Mouse (Mus musculus) macrophage (primary cell): ENCODE measurements around the gene Pafah1b2. TPM values are rescaled to one million over a fixed set of nuclear protein-coding genes. Genes with fewer than 3 reads are reported as not detected.

Experiments used
- H3K27ac ChIP-seq: fragments of 350-480 bp; formaldehyde crosslinking; 2 replicates; pipeline ENCODE4 v1.9.0; 2021
- H3K36me3 ChIP-seq: fragments of 350-480 bp; formaldehyde crosslinking; 2 replicates; pipeline ENCODE4 v1.9.0; 2021; ENCODE audit errors: inconsistent target
- H3K4me3 ChIP-seq: fragments of 350-480 bp; formaldehyde crosslinking; 2 replicates; pipeline ENCODE4 v1.9.0; 2021; ENCODE audit errors: inconsistent target
- H3K79me2 ChIP-seq: fragments of 350-480 bp; formaldehyde crosslinking; 2 replicates; pipeline ENCODE4 v1.9.0; 2021; ENCODE audit errors: inconsistent target
- WGBS: methylation state at CpG from one replicate; pipeline ENCODE4 v1.1.7; 2026; ENCODE audit warnings: inconsistent platforms; ENCODE audit not compliant: missing documents; 5-methylcytosine and 5-hydroxymethylcytosine counted together
- polyA plus RNA-seq: library from polyadenylated mRNA; stranded (reverse); fragments of 250-400 nt; gene quantifications from 3 replicates; pipeline ENCODE4 v1.2.4, GENCODE M21; 2018; ENCODE audit warnings: inconsistent platforms

Pafah1b2 gene
- polyA plus RNA-seq, 1 experiment from 2014 or later = 44.3 TPM

DNA sequence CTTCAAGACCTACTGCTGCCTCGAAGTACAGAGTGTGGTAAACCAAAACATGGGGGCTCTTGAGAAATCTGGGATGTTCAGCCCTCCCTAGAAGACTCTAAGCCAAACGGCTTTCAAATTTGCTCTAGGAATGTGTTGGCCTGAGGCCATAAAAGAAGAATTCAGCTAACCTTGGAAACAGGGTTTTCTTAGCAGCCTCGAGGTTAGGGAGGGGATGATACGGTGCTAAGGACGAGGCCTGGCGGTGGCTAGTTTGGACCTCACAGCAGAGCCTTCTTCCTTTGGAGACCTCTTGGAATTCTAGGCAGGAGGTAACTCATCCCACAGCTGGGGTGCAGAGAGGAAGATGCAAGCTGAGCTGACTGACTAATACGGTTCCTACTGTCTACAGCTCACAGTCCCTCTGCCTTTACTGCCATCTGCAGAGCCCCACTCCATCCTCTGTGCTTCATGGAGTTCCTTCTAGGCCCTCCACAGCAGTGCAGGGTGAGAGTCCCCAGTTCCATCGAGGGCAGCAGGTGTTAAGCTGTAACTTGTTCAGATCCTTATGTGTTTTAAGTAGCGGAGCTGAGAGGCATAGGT, 22.9 kb upstream of the Pafah1b2 start:
- no peaks in the 10 kb centered on the region for H3K36me3 ChIP-seq
- 83% methylated on average over 9 of the region's 9 CpGs for WGBS

GRCm38 (mm10) chr9:46033862-46034261, 21.4 kb upstream of the Pafah1b2 start:
- WGBS = 11% methylated on average over 3 of the region's 3 CpGs
- H3K79me2 ChIP-seq = peaks cover 100% of the 10 kb centered on the region
- no peaks in the 10 kb centered on the region for H3K36me3 ChIP-seq
- peak overlapping the region; percentile 51 for H3K27ac ChIP-seq
- no peak overlapping the region for H3K4me3 ChIP-seq

More for the DNA sequence above, 22.9 kb upstream of the Pafah1b2 start:
- Histone ChIP-seq H3K79me2 (peaks cover 100% of the 10 kb centered on the region), H3K27ac (no peak overlapping the region), H3K4me3 (no peak overlapping the region)

- no peaks in the 10 kb centered on the region for H3K36me3 ChIP-seq
- no peak overlapping the region for H3K4me3 ChIP-seq
- WGBS = 50% methylated on average over 1 of the region's 1 CpGs
- H3K27ac ChIP-seq = peak overlapping the region; percentile 51
- peaks cover 100% of the 10 kb centered on the region for H3K79me2 ChIP-seq
Measured at GRCm38 (mm10) chr9:46033058-46033457, 20.6 kb upstream of the Pafah1b2 start.

DNA sequence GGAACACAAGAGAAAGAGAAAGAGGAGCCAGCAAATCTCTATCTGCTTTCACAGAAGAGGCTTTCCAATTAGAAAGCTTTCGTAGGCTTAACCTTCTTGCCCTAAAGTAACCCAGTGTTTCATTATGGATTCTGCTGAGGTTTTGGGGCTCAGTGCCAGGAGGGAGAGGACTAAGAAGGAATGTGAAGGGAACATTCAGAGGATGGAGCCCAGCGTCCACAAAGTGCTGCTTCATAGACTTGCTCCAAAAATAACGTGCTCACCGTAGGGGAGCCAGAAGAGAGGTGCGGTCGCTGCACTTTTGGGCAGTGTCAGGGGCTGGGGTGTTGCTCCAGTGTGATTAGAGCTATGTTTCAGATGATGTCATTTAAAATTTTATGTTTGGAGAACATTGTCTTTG, 19.7 kb upstream of the Pafah1b2 start:
- 93% methylated on average over 6 of the region's 6 CpGs for WGBS
- peaks cover 97% of the 10 kb centered on the region for H3K79me2 ChIP-seq
- H3K4me3 ChIP-seq = no peak overlapping the region
- no peaks in the 10 kb centered on the region for H3K36me3 ChIP-seq
- no peak overlapping the region for H3K27ac ChIP-seq

- H3K79me2 ChIP-seq = peaks cover 97% of the 10 kb centered on the region
- no peak overlapping the region for H3K27ac ChIP-seq
- H3K4me3 ChIP-seq = no peak overlapping the region
- H3K36me3 ChIP-seq = no peaks in the 10 kb centered on the region
- 86% methylated on average over 6 of the region's 6 CpGs for WGBS
Measured at GRCm38 (mm10) chr9:46030968-46031367, 18.5 kb upstream of the Pafah1b2 start.

GRCm38 (mm10) chr9:46030184-46030583, 17.7 kb upstream of the Pafah1b2 start:
- WGBS = 91% methylated on average over 5 of the region's 5 CpGs
- H3K27ac ChIP-seq = no peak overlapping the region

GRCm38 (mm10) chr9:46029534-46029933, 17.0 kb upstream of the Pafah1b2 start:
- 94% methylated on average over 6 of the region's 6 CpGs for WGBS
- no peak overlapping the region for H3K4me3 ChIP-seq
- no peak overlapping the region for H3K27ac ChIP-seq
- no peaks in the 10 kb centered on the region for H3K36me3 ChIP-seq
- peaks cover 97% of the 10 kb centered on the region for H3K79me2 ChIP-seq

More at GRCm38 (mm10) chr9:46030184-46030583, 17.7 kb upstream of the Pafah1b2 start:
- H3K4me3 ChIP-seq = no peak overlapping the region
- peaks cover 97% of the 10 kb centered on the region for H3K79me2 ChIP-seq
- H3K36me3 ChIP-seq = no peaks in the 10 kb centered on the region

DNA sequence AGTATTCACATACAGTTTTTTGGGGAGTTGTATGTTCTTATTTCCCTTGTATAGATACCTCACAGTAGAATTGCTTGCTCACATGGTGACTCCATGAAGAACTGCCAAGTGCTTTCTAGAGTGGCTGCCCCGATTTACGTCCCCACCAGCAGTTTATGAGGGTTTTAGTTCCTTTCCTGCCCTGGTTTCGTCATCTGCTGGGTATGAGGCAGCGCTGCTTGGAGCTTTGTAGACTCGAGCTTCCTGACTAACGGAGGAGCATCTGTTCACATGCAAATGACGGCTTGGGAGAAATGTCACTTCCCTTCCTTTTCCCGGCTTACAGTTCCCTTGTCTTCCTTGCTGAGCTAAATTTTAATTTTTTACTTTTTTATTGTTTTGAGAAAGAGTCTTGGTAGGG, 15.5 kb upstream of the Pafah1b2 start:
- H3K79me2 ChIP-seq = peaks cover 97% of the 10 kb centered on the region
- under 1% methylated on average over 8 of the region's 8 CpGs for WGBS
- H3K36me3 ChIP-seq = no peaks in the 10 kb centered on the region
- peak overlapping the region; percentile 15; the same call in 1 of the 2 replicates for H3K27ac ChIP-seq
- no peak overlapping the region for H3K4me3 ChIP-seq

DNA sequence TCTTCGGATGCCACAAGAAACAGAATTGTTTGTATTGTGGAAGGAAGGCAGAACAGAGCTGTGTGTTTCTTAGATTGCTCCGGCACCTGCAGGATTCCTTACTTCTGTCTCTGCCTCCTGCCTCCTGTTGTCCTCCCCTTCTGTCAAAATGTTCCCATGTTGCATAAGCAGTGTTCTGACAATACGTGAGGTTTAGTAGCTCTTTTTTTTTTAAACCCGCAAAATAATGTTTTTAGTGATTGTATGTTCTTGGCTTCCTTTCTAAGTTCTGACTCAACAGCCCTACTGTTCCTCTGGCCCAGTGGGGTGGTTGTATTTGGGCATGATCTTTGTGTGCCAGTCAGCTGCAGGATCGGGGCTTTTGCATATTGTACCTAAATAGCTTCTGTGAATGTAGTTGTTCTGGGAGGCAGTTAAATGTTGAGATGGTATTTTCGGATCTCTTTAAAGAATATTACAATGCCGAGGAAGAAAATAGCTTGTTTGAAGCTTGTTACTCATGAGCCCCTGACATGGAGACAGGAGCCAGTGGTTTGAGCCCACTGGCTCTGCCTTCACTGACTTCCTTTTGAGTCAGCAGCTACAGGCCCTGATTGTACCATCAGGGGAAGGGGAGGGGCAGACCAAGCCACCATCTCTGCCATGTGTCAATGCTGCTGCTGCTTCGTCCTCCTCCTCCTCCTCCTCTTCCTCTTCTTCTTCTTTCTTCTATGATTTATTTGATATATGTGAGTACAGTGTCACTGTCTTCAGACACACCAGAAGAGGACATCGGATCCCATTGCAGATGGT, 13.8 kb upstream of the Pafah1b2 start:
- peaks cover 97% of the 10 kb centered on the region for H3K79me2 ChIP-seq
- H3K27ac ChIP-seq = peak overlapping the region; percentile 19; the same call in 1 of the 2 replicates
- no peaks in the 10 kb centered on the region for H3K36me3 ChIP-seq
- 65% methylated on average over 9 of the region's 9 CpGs for WGBS
- H3K4me3 ChIP-seq = no peak overlapping the region

DNA sequence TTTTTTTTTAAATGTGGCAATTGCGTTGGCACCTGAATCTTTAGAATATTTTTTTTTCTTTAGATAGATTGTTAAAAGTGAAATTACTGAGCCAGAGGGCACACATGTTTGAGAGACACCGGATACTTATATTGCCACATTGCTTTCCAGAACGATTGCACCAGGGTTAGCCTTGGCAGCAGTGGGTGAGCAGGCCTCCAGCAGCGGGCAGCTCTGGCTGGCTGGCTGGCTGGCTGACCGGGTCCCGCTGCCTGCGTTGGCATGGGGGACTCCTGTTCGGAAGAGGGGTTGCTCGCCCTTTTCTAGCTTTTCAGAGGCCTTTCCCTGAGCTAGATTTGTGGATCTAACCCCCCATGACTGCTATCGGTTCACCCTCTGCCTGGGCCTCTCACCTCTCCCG, 11.1 kb upstream of the Pafah1b2 start:
- Histone ChIP-seq H3K79me2 (peaks cover 96% of the 10 kb centered on the region), H3K27ac (no peak overlapping the region), H3K4me3 (no peak overlapping the region), H3K36me3 (no peaks in the 10 kb centered on the region)
- 88% methylated on average over 11 of the region's 11 CpGs for WGBS

DNA sequence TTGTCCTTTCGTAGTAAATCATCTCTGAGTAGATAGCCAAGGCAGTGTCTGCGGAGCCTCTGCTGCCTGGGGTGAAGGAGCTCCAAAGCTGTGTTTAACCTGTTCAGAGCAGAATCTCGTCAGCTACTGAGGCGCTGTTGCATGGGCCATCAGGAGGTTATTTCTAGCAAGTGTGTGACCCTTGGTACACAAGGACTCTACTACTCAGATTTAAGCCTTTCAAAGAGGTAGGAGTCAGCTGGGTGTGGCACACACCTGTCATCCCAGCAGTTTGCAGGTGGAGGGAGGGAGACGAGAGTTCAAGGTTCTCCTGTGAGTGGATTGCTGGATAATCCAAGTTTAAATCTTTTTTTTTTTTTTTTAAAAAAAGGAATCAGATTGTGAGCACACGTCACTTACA, 7.5 kb upstream of the Pafah1b2 start:
- no peak overlapping the region for H3K4me3 ChIP-seq
- H3K79me2 ChIP-seq = peaks cover 99% of the 10 kb centered on the region
- no peaks in the 10 kb centered on the region for H3K36me3 ChIP-seq
- no peak overlapping the region for H3K27ac ChIP-seq
- WGBS = 97% methylated on average over 6 of the region's 6 CpGs

DNA sequence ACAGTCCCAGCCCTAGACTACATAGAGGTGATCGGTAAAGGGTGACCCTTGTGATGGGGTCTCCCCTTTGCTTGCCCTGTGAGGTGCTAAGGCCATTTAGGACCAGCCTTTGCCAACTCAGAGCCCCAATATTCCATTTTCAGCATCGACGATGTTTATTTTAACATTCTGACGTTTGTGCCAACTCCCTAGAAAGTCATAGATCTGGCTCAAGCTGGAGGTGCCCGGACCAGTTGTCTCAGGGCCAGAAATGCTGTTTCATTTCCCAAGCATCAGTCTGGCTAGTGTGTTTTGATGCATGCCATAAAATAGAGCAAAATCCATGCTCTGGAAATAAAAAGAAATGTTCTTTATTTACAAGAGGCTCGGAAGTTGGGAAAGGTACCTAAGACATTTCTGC, 5.8 kb upstream of the Pafah1b2 start:
- Histone ChIP-seq H3K4me3 (no peak overlapping the region), H3K27ac (no peak overlapping the region), H3K79me2 (peaks cover 99% of the 10 kb centered on the region), H3K36me3 (no peaks in the 10 kb centered on the region)
- 92% methylated on average over 3 of the region's 6 CpGs for WGBS

GRCm38 (mm10) chr9:46016417-46016816, 3.9 kb upstream of the Pafah1b2 start:
- H3K79me2 ChIP-seq = peaks cover 83% of the 10 kb centered on the region
- 84% methylated on average over 4 of the region's 4 CpGs for WGBS
- H3K36me3 ChIP-seq = no peaks in the 10 kb centered on the region
- H3K4me3 ChIP-seq = no peak overlapping the region
- no peak overlapping the region for H3K27ac ChIP-seq

DNA sequence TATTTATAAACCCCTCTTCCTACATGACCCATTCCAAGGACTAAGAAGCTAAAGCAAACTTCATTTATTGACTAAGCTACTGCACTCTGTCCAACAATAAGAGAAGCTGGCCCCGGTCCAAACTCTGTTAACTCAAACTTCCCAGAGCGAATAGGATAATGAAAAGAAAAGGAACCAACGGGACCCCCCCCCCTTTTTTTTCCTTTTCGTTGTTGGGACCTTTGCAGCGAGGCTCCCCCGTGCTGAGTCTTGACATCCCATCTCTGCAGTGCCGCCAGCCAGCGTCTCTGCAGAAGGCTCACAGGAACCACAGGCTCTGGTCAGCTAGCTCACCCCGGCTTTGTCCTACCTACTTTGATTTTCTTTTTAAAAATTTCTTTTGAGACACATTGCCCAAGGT, 3.3 kb upstream of the Pafah1b2 start:
- no peaks in the 10 kb centered on the region for H3K36me3 ChIP-seq
- H3K4me3 ChIP-seq = no peak overlapping the region
- WGBS = 60% methylated on average over 5 of the region's 9 CpGs
- H3K27ac ChIP-seq = no peak overlapping the region
- peaks cover 77% of the 10 kb centered on the region for H3K79me2 ChIP-seq

- 0 out of 2 replicates have a peak overlapping the region, but pooled peaks have one; percentile 7 for H3K27ac ChIP-seq
- peaks cover 71% of the 10 kb centered on the region for H3K79me2 ChIP-seq
- H3K36me3 ChIP-seq = no peaks in the 10 kb centered on the region
- H3K4me3 ChIP-seq = no peak overlapping the region
- WGBS = 40% methylated on average over 7 of the region's 8 CpGs
Measured at GRCm38 (mm10) chr9:46015081-46015551, 2.6 kb upstream of the Pafah1b2 start.
